In the genomic region with DNA sequence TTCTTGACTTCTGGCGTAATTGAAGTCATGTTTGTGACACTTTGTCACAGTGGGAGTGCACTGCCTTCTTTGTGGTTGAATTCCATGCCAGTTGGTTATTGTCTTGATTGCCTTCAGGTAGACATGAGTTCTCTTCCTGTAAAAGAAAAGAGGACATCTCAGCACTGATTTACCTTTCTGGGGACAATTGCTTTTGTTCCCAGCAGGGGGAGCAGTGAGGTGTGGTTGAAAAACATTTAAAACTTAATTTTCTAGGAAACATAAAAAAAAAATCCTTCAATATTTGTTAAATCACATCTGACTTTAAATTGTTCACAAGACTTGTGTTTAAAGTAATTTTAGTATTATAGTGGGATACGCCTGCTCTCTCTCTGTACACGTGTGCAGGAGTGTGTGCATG, we compare ENCODE assay signal across 11 mouse cellular contexts. TPM values are rescaled to one million over a fixed set of nuclear protein-coding genes. Genes with fewer than 3 reads are reported as not detected.
DNase-seq lines count a peak whose midpoint lies in the region; ATAC-seq and TF ChIP-seq lines count a peak whose summit lies in the region.
"Had no signal": no experiment of that assay in that cellular context is flagged by ENCODE, and none has a peak within 500 bp of the region (broad histone marks: within the 10 kb centered on the region; RNA-seq: fewer than 3 reads in every experiment).

No protein-coding gene starts in this region.

- no peak overlapping the region for H3K27ac ChIP-seq in hindbrain, embryonic 11.5 days (ENCODE audit: low read depth, low read length)
- H3K27ac ChIP-seq in hindbrain, embryonic 12.5 days: no peak overlapping the region
- no peak overlapping the region for H3K27ac ChIP-seq in lung, postnatal 0 days (ENCODE audit: low read length)
- H3K27ac ChIP-seq in stomach, postnatal 0 days (replicated peaks): no peak overlapping the region
- H3K27ac ChIP-seq: heart, embryonic 10.5 days had no signal

- TF ChIP-seq EP300 in lung, postnatal 0 days (IDR thresholded peaks at IDR 0.05): no peak
- TF ChIP-seq EP300 in stomach, postnatal 0 days (optimal IDR thresholded peaks at IDR 0.05): no peak

- 74% methylated on average over 3 of the region's 3 CpGs for WGBS in hindbrain, embryonic 11.5 days
- WGBS in hindbrain, embryonic 12.5 days: 72% methylated on average over 3 of the region's 3 CpGs
- 95% methylated on average over 3 of the region's 3 CpGs for WGBS in lung, postnatal 0 days
- WGBS in stomach, postnatal 0 days: 91% methylated on average over 3 of the region's 3 CpGs

- no peak overlapping the region for H3K9ac ChIP-seq in hindbrain, embryonic 11.5 days (ENCODE audit: low read depth, low read length)
- H3K9ac ChIP-seq in hindbrain, embryonic 12.5 days: no peak overlapping the region
- H3K9ac ChIP-seq in lung, postnatal 0 days (replicated peaks; ENCODE audit: low read depth): no peak overlapping the region
- H3K9ac ChIP-seq in stomach, postnatal 0 days (ENCODE audit: low read length): no peak overlapping the region

- peak; percentile 64 for TF ChIP-seq CTCF in lung, postnatal 0 days (IDR thresholded peaks at IDR 0.05)
- peak; percentile 66 for TF ChIP-seq CTCF in stomach, postnatal 0 days (IDR thresholded peaks at IDR 0.05; ENCODE audit: low read depth)

- ATAC-seq in hindbrain, embryonic 11.5 days (ENCODE audit: low FRiP score): no peak
- ATAC-seq in hindbrain, embryonic 12.5 days (ENCODE audit: low FRiP score): no peak
- no peak for ATAC-seq in lung, postnatal 0 days
- no peak for ATAC-seq in stomach, postnatal 0 days (ENCODE audit: low FRiP score, low TSS enrichment)
- ATAC-seq: hindbrain, embryonic 16.5 days had no signal

- no peak overlapping the region for H3K4me2 ChIP-seq in hindbrain, embryonic 11.5 days (replicated peaks; ENCODE audit: low read depth, low read length)
- H3K4me2 ChIP-seq in hindbrain, embryonic 12.5 days (replicated peaks): no peak overlapping the region
- no peak overlapping the region for H3K4me2 ChIP-seq in lung, postnatal 0 days (replicated peaks; ENCODE audit: low read depth, low read length)
- H3K4me2 ChIP-seq in stomach, postnatal 0 days (replicated peaks; ENCODE audit: low read depth): no peak overlapping the region

- H3K36me3 ChIP-seq in hindbrain, embryonic 11.5 days (ENCODE audit: control insufficient read depth, insufficient read depth, low read length): no peaks in the 10 kb centered on the region
- H3K36me3 ChIP-seq in hindbrain, embryonic 12.5 days: peaks cover 30% of the 10 kb centered on the region
- H3K36me3 ChIP-seq in lung, postnatal 0 days (ENCODE audit: insufficient read depth, low read length): peaks cover 5% of the 10 kb centered on the region
- peaks cover 2% of the 10 kb centered on the region; the same call in 1 of the 2 replicates for H3K36me3 ChIP-seq in stomach, postnatal 0 days (ENCODE audit: control insufficient read depth, insufficient read depth, low read length)

- no peaks in the 10 kb centered on the region for H3K27me3 ChIP-seq in hindbrain, embryonic 11.5 days (ENCODE audit: control insufficient read depth, insufficient read depth, low read length)
- no peaks in the 10 kb centered on the region for H3K27me3 ChIP-seq in hindbrain, embryonic 12.5 days
- no peaks in the 10 kb centered on the region for H3K27me3 ChIP-seq in lung, postnatal 0 days (replicated peaks; ENCODE audit: insufficient read depth, low read length)
- no peaks in the 10 kb centered on the region for H3K27me3 ChIP-seq in stomach, postnatal 0 days (ENCODE audit: control insufficient read depth, insufficient read depth, low read length)

- no peaks in the 10 kb centered on the region for H3K9me3 ChIP-seq in hindbrain, embryonic 11.5 days (ENCODE audit: control insufficient read depth, low read length)
- no peaks in the 10 kb centered on the region for H3K9me3 ChIP-seq in hindbrain, embryonic 12.5 days (replicated peaks)
- H3K9me3 ChIP-seq in lung, postnatal 0 days (ENCODE audit: low read length): no peaks in the 10 kb centered on the region
- no peaks in the 10 kb centered on the region for H3K9me3 ChIP-seq in stomach, postnatal 0 days (ENCODE audit: control insufficient read depth, low read length)
- H3K9me3 ChIP-seq: heart, embryonic 10.5 days had no signal

- DNase-seq in hindbrain, embryonic 11.5 days (ENCODE audit: low spot score): peak; percentile 33
- no peak for DNase-seq in lung, postnatal 0 days (ENCODE audit: low spot score)
- no peak for DNase-seq in lung, postnatal 36 days
- peak; percentile 54 for DNase-seq in NIH3T3 (ENCODE audit: low read depth)
- no peak for DNase-seq in stomach, postnatal 0 days (ENCODE audit: low spot score)
- no peak for DNase-seq in embryo, embryonic 11 days
- DNase-seq: cerebellum, adult 9-11 months; lung, postnatal 14 days had no signal

- H3K4me3 ChIP-seq in hindbrain, embryonic 11.5 days (ENCODE audit: low read depth, low read length): no peak overlapping the region
- H3K4me3 ChIP-seq in hindbrain, embryonic 12.5 days: no peak overlapping the region
- H3K4me3 ChIP-seq in lung, postnatal 0 days (ENCODE audit: low read depth, low read length): no peak overlapping the region
- H3K4me3 ChIP-seq in stomach, postnatal 0 days (ENCODE audit: low read depth, low read length): no peak overlapping the region
- H3K4me3 ChIP-seq: heart, embryonic 10.5 days had no signal

- H3K4me1 ChIP-seq in hindbrain, embryonic 11.5 days (replicated peaks; ENCODE audit: control insufficient read depth, insufficient read depth, low read length): no peaks in the 10 kb centered on the region
- H3K4me1 ChIP-seq in hindbrain, embryonic 12.5 days: peaks cover 2% of the 10 kb centered on the region; the same call in 1 of the 2 replicates
- no peaks in the 10 kb centered on the region for H3K4me1 ChIP-seq in lung, postnatal 0 days (ENCODE audit: insufficient read depth, low read depth, low read length)
- no peaks in the 10 kb centered on the region for H3K4me1 ChIP-seq in stomach, postnatal 0 days (replicated peaks; ENCODE audit: control insufficient read depth, insufficient read depth)

RNA-seq across cellular contexts. Expression of a gene that starts 52.7 kb away (rescaled TPM):
- 457 and 469 TPM in 2 replicates for polyA plus RNA-seq in hindbrain, embryonic 11.5 days (2014; fragmentation: Nextera tagmentation; extraction: Ambion mirVana)
- polyA plus RNA-seq in hindbrain, embryonic 12.5 days (2016; fragmentation: Nextera tagmentation; extraction: Ambion mirVana): 402 and 422 TPM in 2 replicates
- polyA plus RNA-seq in lung, postnatal 0 days (2015; fragmentation: Nextera tagmentation; extraction: Ambion mirVana): 190 and 211 TPM in 2 replicates
- polyA plus RNA-seq in stomach, postnatal 0 days (2015; fragmentation: Nextera tagmentation; extraction: Ambion mirVana): 124 TPM in 2 replicates

Comparison
In these comparisons a context has a peak if more than half of its experiments do, and no peak if none do; other contexts are left out.
1. DNase-seq: peak in hindbrain, embryonic 11.5 days (single experiment) and NIH3T3 (single experiment); none in lung, postnatal 0 days (single experiment), lung, postnatal 36 days (single experiment), stomach, postnatal 0 days (single experiment) and embryo, embryonic 11 days (single experiment).